21 mouse cellular contexts compared by ENCODE assay signal in the genomic region with DNA sequence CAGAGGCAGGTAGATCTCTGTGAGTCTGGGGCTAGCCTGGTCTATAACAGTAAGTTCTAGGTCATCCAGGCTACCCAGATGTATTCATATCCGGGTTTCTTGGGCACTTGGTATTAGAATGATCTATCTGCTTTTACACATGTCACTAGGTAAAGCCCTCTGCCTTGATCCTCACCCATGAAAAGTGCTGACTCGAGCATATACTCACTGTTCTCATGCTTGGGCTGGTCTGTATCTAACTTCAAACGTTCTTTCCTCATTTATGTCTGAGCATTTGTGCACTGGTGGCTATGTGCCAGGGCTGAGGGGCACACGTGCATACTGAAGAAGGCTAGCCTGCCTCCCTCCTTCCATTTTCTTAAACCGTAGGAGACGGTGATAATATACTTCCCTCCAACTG.
DNase-seq lines count a peak whose midpoint lies in the region; ATAC-seq and TF ChIP-seq lines count a peak whose summit lies in the region.
"Had no signal": no experiment of that assay in that cellular context is flagged by ENCODE, and none has a peak within 500 bp of the region (broad histone marks: within the 10 kb centered on the region; RNA-seq: fewer than 3 reads in every experiment).

No protein-coding gene starts in this region.

- in situ Hi-C loops in CH12.LX (cut with MboI; ENCODE audit: low pct_ligation_motif_present, low pct_unique_long_range_greater_than_20kb, low sequenced_read_pairs) (no loop called here), ES-E14 (cut with MboI; ENCODE audit: low sequenced_read_pairs in 2 of 2, unreplicated experiment in 2 of 2) (no loop called here)

- H3K9ac ChIP-seq in midbrain, embryonic 11.5 days (ENCODE audit: low read length), result no peak overlapping the region
- H3K9ac ChIP-seq in midbrain, postnatal 0 days (replicated peaks; ENCODE audit: low read length, poor library complexity, severe bottlenecking), result no peak overlapping the region
- H3K9ac ChIP-seq in CH12.LX (ENCODE audit: insufficient read depth, low read depth), result no peak overlapping the region
- no peak overlapping the region for H3K9ac ChIP-seq in ES-E14 (ENCODE audit: insufficient read depth, low read depth, low read length, poor library complexity, severe bottlenecking)
- H3K9ac ChIP-seq: embryonic facial prominence, embryonic 12.5 days; forebrain, embryonic 13.5 days; forebrain, embryonic 15.5 days; forebrain, postnatal 0 days had no signal

- no peak for TF ChIP-seq EP300 in CH12.LX (IDR thresholded peaks at IDR 0.05; ENCODE audit: low read length)

- no peaks in the 10 kb centered on the region for H3K27me3 ChIP-seq in midbrain, embryonic 11.5 days (ENCODE audit: control insufficient read depth, insufficient read depth, low read length)
- H3K27me3 ChIP-seq in midbrain, postnatal 0 days (ENCODE audit: insufficient read depth, low read length), result no peaks in the 10 kb centered on the region
- no peaks in the 10 kb centered on the region for H3K27me3 ChIP-seq in CH12.LX (replicated peaks)
- H3K27me3 ChIP-seq: embryonic facial prominence, embryonic 12.5 days; forebrain, embryonic 13.5 days; forebrain, embryonic 15.5 days; Patski had no signal

- WGBS in midbrain, embryonic 11.5 days, result 86% methylated on average over 6 of the region's 6 CpGs
- WGBS in midbrain, postnatal 0 days, result 61% methylated on average over 6 of the region's 6 CpGs

- H3K4me2 ChIP-seq in midbrain, embryonic 11.5 days, result no peak overlapping the region
- H3K4me2 ChIP-seq in midbrain, postnatal 0 days (ENCODE audit: low read depth, low read length, poor library complexity, severe bottlenecking), result no peak overlapping the region
- no peak overlapping the region for H3K4me2 ChIP-seq in CH12.LX (ENCODE audit: insufficient read depth, low read depth, poor library complexity, severe bottlenecking)
- H3K4me2 ChIP-seq: embryonic facial prominence, embryonic 12.5 days; forebrain, embryonic 13.5 days; forebrain, embryonic 15.5 days had no signal

- no peak for TF ChIP-seq POLR2A in CH12.LX (IDR thresholded peaks at IDR 0.05; ENCODE audit: low read depth, low read length)

- H3K36me3 ChIP-seq in midbrain, embryonic 11.5 days (ENCODE audit: control insufficient read depth, insufficient read depth, low read length), result no peaks in the 10 kb centered on the region
- H3K36me3 ChIP-seq in midbrain, postnatal 0 days (ENCODE audit: insufficient read depth, low read length), result no peaks in the 10 kb centered on the region
- H3K36me3 ChIP-seq in CH12.LX (replicated peaks in 1 of 2; ENCODE audit: control insufficient read depth in 1 of 2, insufficient read depth in 1 of 2, low read length in 1 of 2) (peaks cover 0 to 44% of the 10 kb centered on the region in 2 experiments), ES-E14 (ENCODE audit: control insufficient read depth, insufficient read depth, low read length, poor library complexity, severe bottlenecking) (no peaks in the 10 kb centered on the region)
- H3K36me3 ChIP-seq: embryonic facial prominence, embryonic 10.5 days; embryonic facial prominence, embryonic 12.5 days; forebrain, embryonic 15.5 days had no signal

- dilution Hi-C loops in CH12.LX (cut with MboI; ENCODE audit: extremely low pct_ligation_motif_present, extremely low pct_unique_long_range_greater_than_20kb, low sequenced_read_pairs), result no loop called here

- no peak for TF ChIP-seq CTCF in midbrain, postnatal 0 days (IDR thresholded peaks at IDR 0.05)
- no peak for TF ChIP-seq CTCF in CH12.LX (conservative IDR thresholded peaks at IDR 0.05 in 1 of 2, IDR thresholded peaks at IDR 0.05 in 1 of 2; ENCODE audit: low read depth in 2 of 2, low read length in 2 of 2)

- H3K4me3 ChIP-seq in midbrain, embryonic 11.5 days (ENCODE audit: low read depth, low read length), result no peak overlapping the region
- H3K4me3 ChIP-seq in midbrain, postnatal 0 days (ENCODE audit: low read depth, low read length), result no peak overlapping the region
- H3K4me3 ChIP-seq in CH12.LX (replicated peaks in 1 of 3; ENCODE audit: low read depth in 2 of 3, low read length in 2 of 3, poor library complexity in 1 of 3) (no peak overlapping the region), ES-E14 (ENCODE audit: insufficient read depth in 1 of 2, low read depth in 1 of 2, low read length in 2 of 2, poor library complexity in 1 of 2, severe bottlenecking in 1 of 2) (no peak overlapping the region)
- H3K4me3 ChIP-seq: embryonic facial prominence, embryonic 10.5 days; embryonic facial prominence, embryonic 12.5 days; forebrain, embryonic 13.5 days; forebrain, embryonic 15.5 days had no signal

- H3K79me2 ChIP-seq in CH12.LX (replicated peaks; ENCODE audit: control insufficient read depth, extremely low read depth, insufficient read depth, poor library complexity, severe bottlenecking), result no peaks in the 10 kb centered on the region

- no peak for ATAC-seq in midbrain, embryonic 11.5 days (ENCODE audit: low FRiP score)
- ATAC-seq in midbrain, postnatal 0 days (ENCODE audit: low FRiP score), result no peak
- ATAC-seq in cerebellum, adult (ENCODE audit: insufficient number of reproducible peaks, low FRiP score, low TSS enrichment), result no peak
- ATAC-seq: activated CD4-positive, CD25-positive, alpha-beta regulatory T cell, adult 4 months; forebrain, embryonic 13.5 days; forebrain, embryonic 15.5 days; forebrain, postnatal 0 days; Patski had no signal

- no peaks in the 10 kb centered on the region for H3K9me3 ChIP-seq in midbrain, embryonic 11.5 days (ENCODE audit: control insufficient read depth, low read length)
- no peaks in the 10 kb centered on the region for H3K9me3 ChIP-seq in midbrain, postnatal 0 days (ENCODE audit: low read length)
- no peaks in the 10 kb centered on the region for H3K9me3 ChIP-seq in CH12.LX (replicated peaks; ENCODE audit: low read length)
- no peaks in the 10 kb centered on the region for H3K9me3 ChIP-seq in ES-E14 (ENCODE audit: control insufficient read depth, insufficient read depth, low read depth, low read length)
- H3K9me3 ChIP-seq: embryonic facial prominence, embryonic 10.5 days; embryonic facial prominence, embryonic 12.5 days; forebrain, embryonic 13.5 days; forebrain, embryonic 15.5 days had no signal

- no peak overlapping the region for H3K27ac ChIP-seq in midbrain, embryonic 11.5 days (ENCODE audit: low read depth, low read length)
- no peak overlapping the region for H3K27ac ChIP-seq in midbrain, postnatal 0 days (ENCODE audit: low read depth, low read length)
- H3K27ac ChIP-seq in CH12.LX (ENCODE audit: insufficient read depth, low read depth) (no peak overlapping the region), ES-E14 (ENCODE audit: insufficient read depth, low read depth, low read length, poor library complexity, severe bottlenecking) (no peak overlapping the region)
- H3K27ac ChIP-seq: embryonic facial prominence, embryonic 10.5 days; embryonic facial prominence, embryonic 12.5 days; forebrain, embryonic 13.5 days; forebrain, embryonic 15.5 days had no signal

- peak; percentile 68 for DNase-seq in midbrain, embryonic 11.5 days (ENCODE audit: low spot score, missing footprints)
- no peak for DNase-seq in midbrain, postnatal 0 days (ENCODE audit: low spot score)
- no peak for DNase-seq in CH12.LX (ENCODE audit: extremely low read depth)
- DNase-seq in ES-E14 (ENCODE audit: low read depth, low spot score), result no peak
- no peak for DNase-seq in cerebellum, adult 9-11 months
- DNase-seq: adrenal gland, adult 8-10 months; adrenal gland, postnatal 14 days; adrenal gland, postnatal 36 days; cerebellum, adult 11 months; cerebellum, adult 18-20 months; cerebellum, adult 8-10 months; cerebellum, postnatal 10 days; cerebellum, postnatal 25 days; forebrain, postnatal 0 days had no signal

- no peaks in the 10 kb centered on the region for H3K4me1 ChIP-seq in midbrain, embryonic 11.5 days (ENCODE audit: control insufficient read depth, insufficient read depth, low read length)
- no peaks in the 10 kb centered on the region for H3K4me1 ChIP-seq in midbrain, postnatal 0 days (ENCODE audit: insufficient read depth, low read length)
- H3K4me1 ChIP-seq in CH12.LX (ENCODE audit: control insufficient read depth in 1 of 2, insufficient read depth in 2 of 2), result peaks cover 0 to 11% of the 10 kb centered on the region in 2 experiments; a peak in 1 of 4 replicates
- no peaks in the 10 kb centered on the region for H3K4me1 ChIP-seq in ES-E14 (ENCODE audit: control insufficient read depth in 2 of 2, insufficient read depth in 2 of 2, low read length in 2 of 2, poor library complexity in 1 of 2)
- H3K4me1 ChIP-seq: embryonic facial prominence, embryonic 10.5 days; embryonic facial prominence, embryonic 12.5 days; forebrain, embryonic 13.5 days; forebrain, embryonic 15.5 days had no signal

- TF ChIP-seq RAD21 in CH12.LX (IDR thresholded peaks at IDR 0.05; ENCODE audit: low read depth, low read length), result no peak

TF ChIP-seq in CH12.LX, 34 proteins besides CTCF, POLR2A, EP300 and RAD21:
- TF ChIP-seq NELFE (IDR thresholded peaks at IDR 0.05; ENCODE audit: low read depth, low read length) (no peak), MAFK (IDR thresholded peaks at IDR 0.05; ENCODE audit: insufficient replicate concordance, low read length) (peak; percentile 70)

TF ChIP-seq in ES-E14, 5 proteins besides CTCF, POLR2A, EP300 and RAD21:
- TF ChIP-seq MAFK (IDR thresholded peaks at IDR 0.05; ENCODE audit: insufficient read depth, low read depth, low read length) (peak; percentile 50), CHD2 (IDR thresholded peaks at IDR 0.05; ENCODE audit: low read depth, low read length) (no peak)
